Mouse (Mus musculus): ENCODE measurements around the gene Ppp1r15a. TPM values are rescaled to one million over a fixed set of nuclear protein-coding genes. Genes with fewer than 3 reads are reported as not detected.

The Ppp1r15a gene
- total and polyA plus RNA-seq, 3 experiments: 11.7 to 37.1 (median 13.9) TPM

DNA sequence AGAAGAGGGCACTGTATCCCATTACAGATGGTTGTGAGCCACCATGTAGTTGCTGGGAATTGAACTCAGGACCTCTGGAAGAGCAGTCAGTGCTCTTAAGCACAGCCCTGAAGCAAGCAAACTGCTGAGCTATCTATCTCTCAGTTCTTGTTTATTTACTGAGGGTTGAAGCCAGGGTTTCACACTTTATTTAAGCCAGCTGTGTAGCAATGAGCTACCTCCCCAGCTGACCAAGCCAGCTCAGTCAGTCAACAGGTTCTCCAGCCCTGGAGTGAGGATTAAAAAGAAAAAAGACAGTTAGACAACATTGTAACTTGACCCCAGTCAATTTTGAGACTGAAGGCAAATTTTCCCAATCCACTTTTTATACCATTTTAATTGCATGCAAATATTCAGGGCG lies 9.6 kb upstream of the Ppp1r15a start:
- Histone ChIP-seq H3K27ac (ENCODE audit: insufficient read depth, low read depth) (no peak overlapping the region), H3K36me3 (replicated peaks in 1 of 2; ENCODE audit: control insufficient read depth in 1 of 2, insufficient read depth in 1 of 2, low read length in 1 of 2) (no peaks in the 10 kb centered on the region), H3K27me3 (replicated peaks) (peaks cover 23% of the 10 kb centered on the region), H3K4me2 (ENCODE audit: insufficient read depth, low read depth, poor library complexity, severe bottlenecking) (no peak overlapping the region), H3K4me1 (ENCODE audit: control insufficient read depth in 1 of 2, insufficient read depth in 2 of 2) (no peaks in the 10 kb centered on the region), H3K79me2 (replicated peaks; ENCODE audit: control insufficient read depth, extremely low read depth, insufficient read depth, poor library complexity, severe bottlenecking) (no peaks in the 10 kb centered on the region), H3K9ac (ENCODE audit: insufficient read depth, low read depth) (no peak overlapping the region), H3K4me3 (replicated peaks in 1 of 3; ENCODE audit: low read depth in 2 of 3, low read length in 2 of 3, poor library complexity in 1 of 3) (no peak overlapping the region), H3K9me3 (replicated peaks; ENCODE audit: low read length) (no peaks in the 10 kb centered on the region)
- TF ChIP-seq USF1 (IDR thresholded peaks at IDR 0.05; ENCODE audit: low read depth, low read length): no peak
- no peak for TF ChIP-seq NRF1 (IDR thresholded peaks at IDR 0.05; ENCODE audit: low read depth, low read length)
- TF ChIP-seq ZKSCAN1 (IDR thresholded peaks at IDR 0.05; ENCODE audit: borderline replicate concordance, low read depth, low read length): no peak
- no peak for DNase-seq (ENCODE audit: extremely low read depth)
- dilution Hi-C loops (cut with MboI; ENCODE audit: extremely low pct_ligation_motif_present, extremely low pct_unique_long_range_greater_than_20kb, low sequenced_read_pairs): no loop called here
- in situ Hi-C loops (cut with MboI; ENCODE audit: low pct_ligation_motif_present, low pct_unique_long_range_greater_than_20kb, low sequenced_read_pairs): no loop called here

DNA sequence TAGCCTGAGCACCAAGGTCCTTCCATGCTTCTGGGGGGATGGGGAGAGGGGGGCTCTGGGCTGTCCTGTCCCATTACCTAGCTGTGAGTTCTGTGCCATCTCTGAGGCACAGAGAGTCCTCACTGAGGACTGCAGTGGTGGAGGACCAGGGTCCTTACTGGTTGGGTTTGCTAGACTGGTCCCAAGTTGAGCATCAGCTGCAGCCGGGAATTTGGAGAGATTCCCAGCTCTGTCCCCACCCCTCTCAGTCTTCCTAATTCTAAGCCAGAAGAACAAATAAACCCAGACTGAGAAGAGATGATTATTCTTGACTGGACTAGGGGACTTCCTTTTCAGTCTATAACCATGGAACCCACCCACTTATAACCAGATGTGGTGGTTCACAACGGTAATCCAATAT lies 4.6 kb upstream of the Ppp1r15a start:
- peaks cover 36% of the 10 kb centered on the region for H3K27me3 ChIP-seq (replicated peaks)
- dilution Hi-C loops (cut with MboI; ENCODE audit: extremely low pct_ligation_motif_present, extremely low pct_unique_long_range_greater_than_20kb, low sequenced_read_pairs): no loop called here
- peaks cover 4 to 16% of the 10 kb centered on the region in 2 experiments; a peak in 3 of 4 replicates for H3K4me1 ChIP-seq (ENCODE audit: control insufficient read depth in 1 of 2, insufficient read depth in 2 of 2)
- no peaks in the 10 kb centered on the region for H3K36me3 ChIP-seq (replicated peaks in 1 of 2; ENCODE audit: control insufficient read depth in 1 of 2, insufficient read depth in 1 of 2, low read length in 1 of 2)
- H3K27ac ChIP-seq (ENCODE audit: insufficient read depth, low read depth): no peak overlapping the region
- no peak overlapping the region for H3K4me2 ChIP-seq (ENCODE audit: insufficient read depth, low read depth, poor library complexity, severe bottlenecking)
- no peak for DNase-seq (ENCODE audit: extremely low read depth)
- no peak overlapping the region for H3K4me3 ChIP-seq (replicated peaks in 1 of 3; ENCODE audit: low read depth in 2 of 3, low read length in 2 of 3, poor library complexity in 1 of 3)
- TF ChIP-seq RCOR1 (conservative IDR thresholded peaks at IDR 0.05; ENCODE audit: low read depth, low read length): no peak
- TF ChIP-seq USF1 (IDR thresholded peaks at IDR 0.05; ENCODE audit: low read depth, low read length): no peak
- TF ChIP-seq ZMIZ1 (IDR thresholded peaks at IDR 0.05; ENCODE audit: low read depth, low read length): no peak
- no peak for TF ChIP-seq PAX5 (IDR thresholded peaks at IDR 0.05; ENCODE audit: low read length)
- no peaks in the 10 kb centered on the region for H3K9me3 ChIP-seq (replicated peaks; ENCODE audit: low read length)
- no peak overlapping the region for H3K9ac ChIP-seq (ENCODE audit: insufficient read depth, low read depth)
- no peaks in the 10 kb centered on the region; the same call in 1 of the 2 replicates for H3K79me2 ChIP-seq (replicated peaks; ENCODE audit: control insufficient read depth, extremely low read depth, insufficient read depth, poor library complexity, severe bottlenecking)
- in situ Hi-C loops (cut with MboI; ENCODE audit: low pct_ligation_motif_present, low pct_unique_long_range_greater_than_20kb, low sequenced_read_pairs): no loop called here

DNA sequence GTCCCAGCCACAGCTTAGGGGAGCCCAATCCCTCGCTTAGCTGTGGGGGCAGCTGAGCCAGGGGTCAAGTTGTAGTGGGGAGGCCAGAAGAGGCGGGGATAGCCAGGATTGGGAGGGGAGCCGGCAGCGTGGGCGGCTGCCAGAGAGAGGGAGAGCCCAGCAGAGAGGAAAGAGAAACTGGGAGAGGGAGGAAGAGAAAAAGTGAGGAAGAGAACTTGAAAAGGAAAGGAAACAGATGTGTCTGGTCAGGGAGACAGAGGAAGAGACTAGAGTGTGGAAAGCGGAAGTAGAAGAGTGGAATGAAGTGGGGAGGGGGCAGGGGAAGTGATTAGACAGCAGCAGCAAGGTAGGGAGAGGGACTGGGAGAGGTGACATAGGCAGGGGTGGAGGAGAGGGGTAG lies 3.4 kb upstream of the Ppp1r15a start:
- H3K4me3 ChIP-seq (replicated peaks in 1 of 3; ENCODE audit: low read depth in 2 of 3, low read length in 2 of 3, poor library complexity in 1 of 3): no peak overlapping the region
- no peaks in the 10 kb centered on the region for H3K9me3 ChIP-seq (replicated peaks; ENCODE audit: low read length)
- peaks cover 4 to 24% of the 10 kb centered on the region in 2 experiments; a peak in 3 of 4 replicates for H3K4me1 ChIP-seq (ENCODE audit: control insufficient read depth in 1 of 2, insufficient read depth in 2 of 2)
- H3K27ac ChIP-seq (ENCODE audit: insufficient read depth, low read depth): no peak overlapping the region
- H3K36me3 ChIP-seq (replicated peaks in 1 of 2; ENCODE audit: control insufficient read depth in 1 of 2, insufficient read depth in 1 of 2, low read length in 1 of 2): peaks cover 5 to 6% of the 10 kb centered on the region in 2 experiments
- no peak for TF ChIP-seq MAX (IDR thresholded peaks at IDR 0.05; ENCODE audit: low read length)
- 0 out of 2 replicates have a peak, but pooled peaks have one; percentile 16 for TF ChIP-seq MAZ (IDR thresholded peaks at IDR 0.05; ENCODE audit: low read depth, low read length)
- peak; percentile 35; the same call in 1 of the 2 replicates for TF ChIP-seq ELF1 (IDR thresholded peaks at IDR 0.05; ENCODE audit: low read depth, low read length)
- H3K27me3 ChIP-seq (replicated peaks): peaks cover 36% of the 10 kb centered on the region
- no peak for DNase-seq (ENCODE audit: extremely low read depth)
- H3K4me2 ChIP-seq (ENCODE audit: insufficient read depth, low read depth, poor library complexity, severe bottlenecking): peak overlapping the region; percentile 25
- peaks cover 11% of the 10 kb centered on the region for H3K79me2 ChIP-seq (replicated peaks; ENCODE audit: control insufficient read depth, extremely low read depth, insufficient read depth, poor library complexity, severe bottlenecking)
- in situ Hi-C loops (cut with MboI; ENCODE audit: low pct_ligation_motif_present, low pct_unique_long_range_greater_than_20kb, low sequenced_read_pairs) (loop anchor here (10.0 kb wide), 1 partner anchor 55 kb away; no protein-coding TSS in a partner anchor), dilution Hi-C loops (cut with MboI; ENCODE audit: extremely low pct_ligation_motif_present, extremely low pct_unique_long_range_greater_than_20kb, low sequenced_read_pairs) (no loop called here)
- no peak overlapping the region for H3K9ac ChIP-seq (ENCODE audit: insufficient read depth, low read depth)

All from CH12.LX (cell line).